ENCODE assay signal across 28 mouse cellular contexts in genomic region chr1:88645599-88646119, GRCm38 (mm10). TPM values are rescaled to one million over a fixed set of nuclear protein-coding genes. Genes with fewer than 3 reads are reported as not detected.
DNase-seq lines count a peak whose midpoint lies in the region; ATAC-seq and TF ChIP-seq lines count a peak whose summit lies in the region.
"Had no signal": no experiment of that assay in that cellular context is flagged by ENCODE, and none has a peak within 500 bp of the region (broad histone marks: within the 10 kb centered on the region; RNA-seq: fewer than 3 reads in every experiment).

No protein-coding gene starts in this region.

- H3K4me2 ChIP-seq in intestine, embryonic 14.5 days (ENCODE audit: low read length) = no peak overlapping the region
- H3K4me2 ChIP-seq in intestine, postnatal 0 days (replicated peaks; ENCODE audit: low read depth) = no peak overlapping the region
- H3K4me2 ChIP-seq in intestine, embryonic 15.5 days (replicated peaks) = no peak overlapping the region
- H3K4me2 ChIP-seq: embryonic facial prominence, embryonic 12.5 days; forebrain, embryonic 15.5 days; heart, embryonic 11.5 days; hindbrain, embryonic 12.5 days; limb, embryonic 15.5 days; liver, embryonic 13.5 days; lung, embryonic 15.5 days; midbrain, embryonic 11.5 days; neural tube, embryonic 12.5 days had no signal

- no peak overlapping the region for H3K4me3 ChIP-seq in intestine, embryonic 14.5 days (ENCODE audit: low read depth, low read length)
- no peak overlapping the region for H3K4me3 ChIP-seq in intestine, postnatal 0 days (ENCODE audit: low read depth, low read length)
- H3K4me3 ChIP-seq in ES-Bruce4 (ENCODE audit: low read depth, low read length) = no peak overlapping the region
- no peak overlapping the region for H3K4me3 ChIP-seq in intestine, embryonic 15.5 days (replicated peaks)
- H3K4me3 ChIP-seq: embryonic facial prominence, embryonic 12.5 days; forebrain, embryonic 15.5 days; hindbrain, embryonic 12.5 days; limb, embryonic 10.5 days; limb, embryonic 15.5 days; liver, embryonic 13.5 days; lung, embryonic 15.5 days; neural tube, embryonic 12.5 days had no signal

- WGBS in intestine, embryonic 14.5 days = 52% methylated on average over 3 of the region's 3 CpGs
- 27% methylated on average over 3 of the region's 3 CpGs for WGBS in intestine, postnatal 0 days
- 51% methylated on average over 3 of the region's 3 CpGs for WGBS in intestine, embryonic 15.5 days

- ATAC-seq in intestine, embryonic 14.5 days (replicated peaks; ENCODE audit: low FRiP score, low TSS enrichment, low read depth) = 0 out of 2 replicates have a peak, but pooled peaks have one; percentile 32
- no peak for ATAC-seq in intestine, postnatal 0 days
- peak; percentile 77 for ATAC-seq in intestine, embryonic 15.5 days
- ATAC-seq: forebrain, embryonic 15.5 days; midbrain, embryonic 16.5 days had no signal

- TF ChIP-seq POLR2A in ES-Bruce4 (IDR thresholded peaks at IDR 0.05; ENCODE audit: insufficient read depth, low read length) = no peak

- H3K4me1 ChIP-seq in intestine, embryonic 14.5 days (replicated peaks; ENCODE audit: control insufficient read depth, insufficient read depth, low read length) = no peaks in the 10 kb centered on the region
- no peaks in the 10 kb centered on the region for H3K4me1 ChIP-seq in intestine, postnatal 0 days (replicated peaks; ENCODE audit: control insufficient read depth, insufficient read depth, low read length)
- peaks cover 3% of the 10 kb centered on the region for H3K4me1 ChIP-seq in ES-Bruce4 (ENCODE audit: control insufficient read depth, insufficient read depth, low read length)
- H3K4me1 ChIP-seq in intestine, embryonic 15.5 days (replicated peaks) = no peaks in the 10 kb centered on the region
- H3K4me1 ChIP-seq: embryonic facial prominence, embryonic 12.5 days; limb, embryonic 10.5 days; limb, embryonic 15.5 days; neural tube, embryonic 12.5 days had no signal

- H3K36me3 ChIP-seq in intestine, embryonic 14.5 days (ENCODE audit: control insufficient read depth, insufficient read depth, low read length) = no peaks in the 10 kb centered on the region
- no peaks in the 10 kb centered on the region for H3K36me3 ChIP-seq in intestine, postnatal 0 days (ENCODE audit: control insufficient read depth, insufficient read depth)
- H3K36me3 ChIP-seq in ES-Bruce4 (ENCODE audit: control insufficient read depth, insufficient read depth, low read length, poor library complexity, severe bottlenecking) = no peaks in the 10 kb centered on the region
- no peaks in the 10 kb centered on the region for H3K36me3 ChIP-seq in intestine, embryonic 15.5 days
- H3K36me3 ChIP-seq: embryonic facial prominence, embryonic 12.5 days; forebrain, embryonic 15.5 days; hindbrain, embryonic 12.5 days; limb, embryonic 10.5 days; limb, embryonic 15.5 days; liver, embryonic 13.5 days; lung, embryonic 15.5 days; neural tube, embryonic 12.5 days had no signal

- H3K27ac ChIP-seq in intestine, embryonic 14.5 days (ENCODE audit: low read depth) = no peak overlapping the region
- no peak overlapping the region for H3K27ac ChIP-seq in intestine, postnatal 0 days (ENCODE audit: low read depth, low read length)
- no peak overlapping the region for H3K27ac ChIP-seq in ES-Bruce4 (ENCODE audit: insufficient read depth, low read length)
- no peak overlapping the region for H3K27ac ChIP-seq in intestine, embryonic 15.5 days
- H3K27ac ChIP-seq: embryonic facial prominence, embryonic 12.5 days; forebrain, embryonic 15.5 days; hindbrain, embryonic 12.5 days; kidney, postnatal 0 days; limb, embryonic 10.5 days; limb, embryonic 15.5 days; liver, embryonic 13.5 days; lung, embryonic 15.5 days; neural tube, embryonic 12.5 days had no signal

- TF ChIP-seq EP300 in ES-Bruce4 (IDR thresholded peaks at IDR 0.05; ENCODE audit: insufficient read depth, low read depth, low read length) = peak; percentile 76; the same call in 1 of the 2 replicates

- DNase-seq in intestine, embryonic 14.5 days (ENCODE audit: low spot score) = no peak
- peak; percentile 59 for DNase-seq in lung, postnatal 36 days
- DNase-seq in left cerebral cortex, postnatal 25 days (ENCODE audit: low spot score in 2 of 2) = no peak
- no peak for DNase-seq in thymus, postnatal 36 days
- DNase-seq in ovary, postnatal 10 days (ENCODE audit: low spot score) = no peak
- DNase-seq: adrenal gland, adult 8-10 months; cerebellum, adult 9-10 months; cerebellum, postnatal 36 days; gastrocnemius, postnatal 25 days; heart, adult 18-20 months; heart, postnatal 36 days; kidney, adult 8-10 months; kidney, postnatal 4 days; liver, embryonic 13.5 days had no signal

- no peaks in the 10 kb centered on the region for H3K9me3 ChIP-seq in intestine, embryonic 14.5 days (ENCODE audit: control insufficient read depth, low read length)
- H3K9me3 ChIP-seq in intestine, postnatal 0 days (ENCODE audit: control insufficient read depth) = no peaks in the 10 kb centered on the region
- no peaks in the 10 kb centered on the region for H3K9me3 ChIP-seq in ES-Bruce4 (replicated peaks; ENCODE audit: control insufficient read depth, insufficient read depth, low read length, poor library complexity, severe bottlenecking)
- no peaks in the 10 kb centered on the region for H3K9me3 ChIP-seq in intestine, embryonic 15.5 days
- H3K9me3 ChIP-seq: embryonic facial prominence, embryonic 12.5 days; forebrain, embryonic 15.5 days; hindbrain, embryonic 12.5 days; limb, embryonic 10.5 days; limb, embryonic 15.5 days; liver, embryonic 13.5 days; lung, embryonic 15.5 days; neural tube, embryonic 12.5 days had no signal

- no peaks in the 10 kb centered on the region for H3K27me3 ChIP-seq in intestine, embryonic 14.5 days (replicated peaks; ENCODE audit: control insufficient read depth, insufficient read depth, low read length)
- H3K27me3 ChIP-seq in intestine, postnatal 0 days (replicated peaks; ENCODE audit: control insufficient read depth, insufficient read depth, low read length) = no peaks in the 10 kb centered on the region
- no peaks in the 10 kb centered on the region for H3K27me3 ChIP-seq in ES-Bruce4 (ENCODE audit: control insufficient read depth, insufficient read depth, low read length, poor library complexity, severe bottlenecking)
- no peaks in the 10 kb centered on the region for H3K27me3 ChIP-seq in intestine, embryonic 15.5 days (replicated peaks)
- H3K27me3 ChIP-seq: embryonic facial prominence, embryonic 12.5 days; forebrain, embryonic 15.5 days; limb, embryonic 15.5 days; liver, embryonic 13.5 days; lung, embryonic 15.5 days; neural tube, embryonic 12.5 days had no signal

- intact Hi-C loops in left cerebral cortex, postnatal 25 days (cut with DNase I) = no loop called here

- no peak for TF ChIP-seq CTCF in intestine, postnatal 0 days (IDR thresholded peaks at IDR 0.05; ENCODE audit: low read depth)
- no peak for TF ChIP-seq CTCF in ES-Bruce4 (IDR thresholded peaks at IDR 0.05; ENCODE audit: low read depth, low read length)

- no peak overlapping the region for H3K9ac ChIP-seq in intestine, embryonic 14.5 days (ENCODE audit: low read length)
- no peak overlapping the region for H3K9ac ChIP-seq in intestine, postnatal 0 days (ENCODE audit: low read depth, low read length)
- H3K9ac ChIP-seq in ES-Bruce4 (ENCODE audit: low read depth, poor library complexity, severe bottlenecking) = no peak overlapping the region
- no peak overlapping the region for H3K9ac ChIP-seq in intestine, embryonic 15.5 days
- H3K9ac ChIP-seq: embryonic facial prominence, embryonic 12.5 days; forebrain, embryonic 15.5 days; hindbrain, embryonic 12.5 days; limb, embryonic 15.5 days; liver, embryonic 13.5 days; lung, embryonic 15.5 days; neural tube, embryonic 12.5 days had no signal

RNA-seq across cellular contexts. Expression of gene Arl4c, which starts 56.4 kb away (rescaled TPM):
- polyA plus RNA-seq in intestine, embryonic 14.5 days (2014; fragmentation: Nextera tagmentation; extraction: Ambion mirVana) = 4.2 and 4.3 TPM in 2 replicates
- 2.3 and 2.6 TPM in 2 replicates for polyA plus RNA-seq in intestine, postnatal 0 days (2015; fragmentation: Nextera tagmentation; extraction: Ambion mirVana)
- polyA plus RNA-seq in ES-Bruce4 (2011; ENCODE audit: insufficient read depth, insufficient read length, low read depth, missing spikeins) = 106 and 108 TPM in 2 replicates
- 5.7 and 5.9 TPM in 2 replicates for polyA plus RNA-seq in intestine, embryonic 15.5 days (2015; fragmentation: Nextera tagmentation; extraction: Ambion mirVana)
- 10 to 100 TPM; 32.7 to 34.7 TPM for total RNA-seq in left cerebral cortex, postnatal 25 days (2021)

Comparison
In these comparisons a context has a peak if more than half of its experiments do, and no peak if none do; other contexts are left out.
1. RNA of gene Arl4c, which starts 56.4 kb away (polyA plus RNA-seq): 106 to 108 TPM in ES-Bruce4; 5.7 to 5.9 TPM in intestine, embryonic 15.5 days, 4.2 to 4.3 TPM in intestine, embryonic 14.5 days and 2.3 to 2.6 TPM in intestine, postnatal 0 days; every median in the first group is over 10 times any median in the second.